Mouse (Mus musculus) stomach, postnatal 0 days (tissue): ENCODE results near the gene Mon1b. TPM values are rescaled to one million over a fixed set of nuclear protein-coding genes. Genes with fewer than 3 reads are reported as not detected.

ENCODE experiments used
- ATAC-seq: fragments of 200-750 bp; cut with Nextera tagmentation; 2 replicates; pipeline ENCODE4 v1.8.0; 2017; ENCODE audit not compliant: low FRiP score, low TSS enrichment
- DNase-seq: peaks from one replicate; pipeline ENCODE4 v3.0.0-alpha.2; 2016; ENCODE audit warnings: low spot score
- H3K27ac ChIP-seq: fragments of 300-500 bp; sonication (generic); replicated peaks from 2 replicates; pipeline ENCODE4 v1.5.1; 2014; ENCODE audit warnings: mild to moderate bottlenecking, control low read depth
- H3K27me3 ChIP-seq: fragments of 300-500 bp; sonication (generic); 2 replicates; pipeline ENCODE4 v1.6.1; 2014; ENCODE audit warnings: low read length; ENCODE audit not compliant: control insufficient read depth, insufficient read depth
- H3K36me3 ChIP-seq: fragments of 300-500 bp; sonication (generic); 2 replicates; pipeline ENCODE4 v1.6.1; 2014; ENCODE audit warnings: low read length, mixed read lengths; ENCODE audit not compliant: control insufficient read depth, insufficient read depth
- H3K4me1 ChIP-seq: fragments of 300-500 bp; sonication (generic); replicated peaks from 2 replicates; pipeline ENCODE4 v1.6.1; 2014; ENCODE audit warnings: antibody characterized with exemption; ENCODE audit not compliant: control insufficient read depth, insufficient read depth
- H3K4me2 ChIP-seq: fragments of 300-500 bp; sonication (generic); replicated peaks from 2 replicates; pipeline ENCODE4 v1.6.1; 2014; ENCODE audit warnings: low read depth, mild to moderate bottlenecking, control low read depth, moderate library complexity
- H3K4me3 ChIP-seq: fragments of 300-500 bp; sonication (generic); 2 replicates; pipeline ENCODE4 v1.5.1; 2014; ENCODE audit warnings: low read depth, low read length, control low read depth
- H3K9ac ChIP-seq: fragments of 300-500 bp; sonication (generic); 2 replicates; pipeline ENCODE4 v1.6.1; 2014; ENCODE audit warnings: mild to moderate bottlenecking, low read length, control low read depth, mixed read lengths
- H3K9me3 ChIP-seq: fragments of 300-500 bp; sonication (generic); 2 replicates; pipeline ENCODE4 v1.6.1; 2016; ENCODE audit warnings: low read length; ENCODE audit not compliant: control insufficient read depth
- CTCF ChIP-seq: IDR thresholded peaks from 2 replicates; pipeline ENCODE4 v1.5.1; 2016; ENCODE audit warnings: antibody characterized with exemption, low read depth, mild to moderate bottlenecking, moderate library complexity
- EP300 ChIP-seq: optimal IDR thresholded peaks from 2 replicates; pipeline ENCODE3; 2016; ENCODE audit warnings: antibody characterized with exemption
- WGBS: fragments of 180-500 bp; shearing (Covaris S2); extraction: QIAGEN DNeasy Blood & Tissue Kit; methylation state at CpG from one replicate; pipeline ENCODE4 v1.1.7; 2014; 5-methylcytosine and 5-hydroxymethylcytosine counted together
- polyA plus RNA-seq: library from polyadenylated mRNA; unstranded; fragments of >200 nt; fragmentation: Nextera tagmentation; extraction: Ambion mirVana; gene quantifications from 2 replicates; pipeline ENCODE4 v1.2.1, GENCODE M21; 2015

The Mon1b gene
- polyA plus RNA-seq, 1 experiment from 2014 or later = 3.1 TPM

GRCm38 (mm10) chr8:113653151-113653550 is 17.8 kb downstream of the Mon1b start:
- ATAC-seq = no peak
- Histone ChIP-seq H3K36me3 (no peaks in the 10 kb centered on the region), H3K27me3 (no peaks in the 10 kb centered on the region), H3K4me2 (no peak overlapping the region), H3K27ac (no peak overlapping the region), H3K4me1 (no peaks in the 10 kb centered on the region), H3K9me3 (no peaks in the 10 kb centered on the region), H3K4me3 (no peak overlapping the region), H3K9ac (no peak overlapping the region)
- no peak for DNase-seq
- no peak for TF ChIP-seq EP300
- no peak for TF ChIP-seq CTCF
- 45% methylated on average over 4 of the region's 4 CpGs for WGBS

GRCm38 (mm10) chr8:113656154-113656553 is 20.8 kb downstream of the Mon1b start:
- Histone ChIP-seq H3K27ac (no peak overlapping the region), H3K4me2 (no peak overlapping the region), H3K27me3 (no peaks in the 10 kb centered on the region), H3K9me3 (no peaks in the 10 kb centered on the region), H3K9ac (no peak overlapping the region), H3K36me3 (no peaks in the 10 kb centered on the region), H3K4me1 (no peaks in the 10 kb centered on the region), H3K4me3 (no peak overlapping the region)
- ATAC-seq = no peak
- WGBS = 92% methylated on average over 5 of the region's 5 CpGs
- TF ChIP-seq EP300 = no peak
- no peak for TF ChIP-seq CTCF
- DNase-seq = no peak

- WGBS = 84% methylated on average over 11 of the region's 11 CpGs
- ATAC-seq (no peak), DNase-seq (no peak)
- Histone ChIP-seq H3K4me2 (no peak overlapping the region), H3K9ac (no peak overlapping the region), H3K27me3 (no peaks in the 10 kb centered on the region), H3K36me3 (no peaks in the 10 kb centered on the region), H3K27ac (no peak overlapping the region), H3K4me3 (no peak overlapping the region), H3K4me1 (no peaks in the 10 kb centered on the region), H3K9me3 (no peaks in the 10 kb centered on the region)
- TF ChIP-seq CTCF (no peak), EP300 (no peak)
These were observed 21.4 kb downstream of the Mon1b start for GRCm38 (mm10) chr8:113656681-113657298.

GRCm38 (mm10) chr8:113660128-113660527 is 24.7 kb downstream of the Mon1b start:
- 94% methylated on average over 1 of the region's 1 CpGs for WGBS
- Histone ChIP-seq H3K4me3 (no peak overlapping the region), H3K9me3 (no peaks in the 10 kb centered on the region), H3K9ac (no peak overlapping the region), H3K27ac (no peak overlapping the region), H3K4me2 (no peak overlapping the region), H3K4me1 (no peaks in the 10 kb centered on the region), H3K27me3 (no peaks in the 10 kb centered on the region), H3K36me3 (no peaks in the 10 kb centered on the region)
- peak; percentile 6 for DNase-seq
- no peak for ATAC-seq
- TF ChIP-seq CTCF (0 out of 2 replicates have a peak, but pooled peaks have one; percentile 23), EP300 (no peak)

GRCm38 (mm10) chr8:113664544-113664943 is 29.2 kb downstream of the Mon1b start:
- Histone ChIP-seq H3K36me3 (no peaks in the 10 kb centered on the region), H3K4me3 (no peak overlapping the region), H3K4me2 (no peak overlapping the region), H3K4me1 (no peaks in the 10 kb centered on the region), H3K9me3 (no peaks in the 10 kb centered on the region), H3K27me3 (no peaks in the 10 kb centered on the region), H3K27ac (no peak overlapping the region), H3K9ac (no peak overlapping the region)
- WGBS = 7% methylated on average over 2 of the region's 2 CpGs
- DNase-seq = peak; percentile 68
- peak; percentile 68 for ATAC-seq
- TF ChIP-seq EP300 (no peak), CTCF (peak; percentile 99)

GRCm38 (mm10) chr8:113665036-113665435 is 29.6 kb downstream of the Mon1b start:
- Histone ChIP-seq H3K4me1 (no peaks in the 10 kb centered on the region), H3K9ac (no peak overlapping the region), H3K4me2 (no peak overlapping the region), H3K9me3 (no peaks in the 10 kb centered on the region), H3K27ac (no peak overlapping the region), H3K36me3 (no peaks in the 10 kb centered on the region), H3K27me3 (no peaks in the 10 kb centered on the region), H3K4me3 (no peak overlapping the region)
- ATAC-seq (no peak), DNase-seq (peak; percentile 10)
- TF ChIP-seq EP300 (no peak), CTCF (no peak)
- 73% methylated on average over 4 of the region's 4 CpGs for WGBS
